Mouse (Mus musculus) megakaryocyte, adult 5-6 weeks (primary cell): Measurements from ENCODE around the gene Ppm1g. TPM values are rescaled to one million over a fixed set of nuclear protein-coding genes. Genes with fewer than 3 reads are reported as not detected.
"Not testable (repeated sequence)": the region's sequence is repeated elsewhere in the genome, so short reads cannot be mapped to it uniquely, and the experiment has no call there.

Experiments used
- ATAC-seq: 2 replicates; pipeline ENCODE4 v1.8.0; 2016; ENCODE audit warnings: mild to moderate bottlenecking, inconsistent platforms; ENCODE audit not compliant: poor library complexity, severe bottlenecking
- total RNA-seq, 2 experiments: library from RNA; stranded (forward) in 1 of 2; stranded (reverse) in 1 of 2; fragments of 153-499, 151-499 nt in 1 of 2; fragments of 221-1000, 200-1000 nt in 1 of 2; gene quantifications; 2 replicates each; pipeline versions ENCODE4 v1.2.3 to v1.2.4; 2015 to 2017

Gene Ppm1g
- total RNA-seq, 2 experiments from 2014 or later: 54.8 to 121 TPM

- ATAC-seq: peak; percentile 43
These were observed 508 bp downstream of the Ppm1g start for GRCm38 (mm10) chr5:31219911-31220447.

GRCm38 (mm10) chr5:31219474-31219873 lies 1.0 kb downstream of the Ppm1g start:
- ATAC-seq: no peak

GRCm38 (mm10) chr5:31219070-31219469 lies 1.4 kb downstream of the Ppm1g start:
- no peak for ATAC-seq

- no peak for ATAC-seq
These were observed 2.2 kb downstream of the Ppm1g start for GRCm38 (mm10) chr5:31218294-31218693.

- ATAC-seq: not testable (repeated sequence)
These were observed 3.9 kb downstream of the Ppm1g start for GRCm38 (mm10) chr5:31216554-31216953.

GRCm38 (mm10) chr5:31204421-31204820 lies 16.1 kb downstream of the Ppm1g start:
- no peak for ATAC-seq

- ATAC-seq: no peak
These were observed 16.6 kb downstream of the Ppm1g start for GRCm38 (mm10) chr5:31203866-31204265.

GRCm38 (mm10) chr5:31202933-31203332 lies 17.6 kb downstream of the Ppm1g start:
- ATAC-seq: no peak

GRCm38 (mm10) chr5:31201742-31202590 lies 18.5 kb downstream of the Ppm1g start, which contains the start of gene Zfp513:
TSS of gene Zfp513 (minus strand) at chr5:31202303.
- peak; percentile 95 for ATAC-seq

GRCm38 (mm10) chr5:31201042-31201741 lies 19.3 kb downstream of the Ppm1g start:
- ATAC-seq: no peak

- ATAC-seq: no peak
These were observed 20.1 kb downstream of the Ppm1g start for GRCm38 (mm10) chr5:31200327-31200768.

- ATAC-seq: no peak
These were observed 20.6 kb downstream of the Ppm1g start for GRCm38 (mm10) chr5:31199893-31200292.

- ATAC-seq: no peak
These were observed 21.1 kb downstream of the Ppm1g start for GRCm38 (mm10) chr5:31199321-31199892.

GRCm38 (mm10) chr5:31198616-31199320 lies 21.7 kb downstream of the Ppm1g start:
- no peak for ATAC-seq

GRCm38 (mm10) chr5:31198170-31198569 lies 22.3 kb downstream of the Ppm1g start:
- no peak for ATAC-seq

- no peak for ATAC-seq
These were observed 23.4 kb downstream of the Ppm1g start for GRCm38 (mm10) chr5:31197072-31197471.

GRCm38 (mm10) chr5:31196207-31196606 lies 24.3 kb downstream of the Ppm1g start:
- ATAC-seq: no peak

- ATAC-seq: no peak
These were observed 24.8 kb downstream of the Ppm1g start for GRCm38 (mm10) chr5:31195671-31196070.

GRCm38 (mm10) chr5:31194486-31195485 lies 25.7 kb downstream of the Ppm1g start:
- ATAC-seq: no peak
